Mouse (Mus musculus) right cerebral cortex, adult 18-20 months (tissue): ENCODE measurements at regions not wholly inside any gene's neighbourhood (a gene's known extent, or its start where the extent isn't known, plus 50 kb on each side); places are given as distances from the start of the nearest gene placed in this dataset.

Experiments used
- DNase-seq: peaks from one replicate; pipeline ENCODE4 v3.0.0; 2022; ENCODE audit warnings: mixed read lengths

DNA sequence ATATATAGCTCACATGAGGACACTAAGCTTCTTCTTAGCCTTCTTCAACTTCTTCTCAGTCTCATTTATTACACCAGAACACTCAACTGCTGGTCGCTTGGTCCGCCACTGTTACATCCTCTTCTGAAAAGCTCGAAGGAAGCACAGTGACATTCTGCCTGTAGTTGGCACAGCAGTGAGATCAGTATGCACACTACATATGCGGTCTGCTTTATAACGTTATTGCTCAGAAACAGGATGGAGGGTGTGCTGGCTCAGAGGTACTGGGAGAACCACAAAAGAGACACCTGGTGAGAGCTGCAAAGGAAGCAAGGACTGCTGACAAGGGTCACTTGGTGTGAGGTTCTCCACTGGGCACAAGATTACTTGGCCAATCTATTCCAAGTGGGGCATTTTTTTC lies 179.5 kb downstream of the Ets1 start:
- DNase-seq: no peak

DNA sequence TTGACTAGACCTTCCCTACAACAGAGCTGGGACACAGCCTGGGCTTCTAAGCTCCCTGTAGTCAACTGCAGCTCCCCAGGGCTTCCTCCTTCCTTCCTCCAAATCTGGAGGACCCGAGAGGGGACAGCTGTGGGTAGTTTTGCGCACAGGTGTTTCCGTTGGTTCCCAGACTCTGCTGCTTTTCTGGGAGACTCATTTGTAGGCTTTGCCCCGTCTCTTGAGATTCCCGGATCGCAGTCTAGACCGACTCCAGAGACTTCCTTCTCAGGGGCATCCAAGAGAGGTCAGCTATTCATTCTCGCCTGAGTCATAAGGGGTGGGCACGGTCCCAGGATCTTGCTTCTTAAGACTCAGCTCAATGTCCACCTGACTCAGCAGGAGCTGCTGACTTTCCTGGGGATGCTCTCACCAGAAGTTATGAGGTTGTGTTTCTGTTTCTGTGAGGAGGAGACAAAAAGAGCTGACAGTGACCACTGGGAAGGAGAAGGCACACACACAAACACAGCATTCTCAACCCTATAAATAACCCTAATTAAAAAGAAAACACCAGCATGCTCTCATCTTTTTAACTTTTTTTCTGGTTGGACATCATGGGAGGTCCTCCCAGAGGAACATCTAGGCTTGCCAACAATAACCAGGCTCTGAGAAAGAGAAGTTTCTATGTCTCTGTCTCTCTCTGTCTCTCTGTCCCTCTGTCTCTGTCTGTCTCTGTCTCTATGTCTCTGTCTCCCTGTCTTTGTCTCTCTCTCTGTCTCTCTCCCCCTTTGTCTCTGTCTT lies 180.8 kb downstream of the Ets1 start:
- DNase-seq: no peak

DNA sequence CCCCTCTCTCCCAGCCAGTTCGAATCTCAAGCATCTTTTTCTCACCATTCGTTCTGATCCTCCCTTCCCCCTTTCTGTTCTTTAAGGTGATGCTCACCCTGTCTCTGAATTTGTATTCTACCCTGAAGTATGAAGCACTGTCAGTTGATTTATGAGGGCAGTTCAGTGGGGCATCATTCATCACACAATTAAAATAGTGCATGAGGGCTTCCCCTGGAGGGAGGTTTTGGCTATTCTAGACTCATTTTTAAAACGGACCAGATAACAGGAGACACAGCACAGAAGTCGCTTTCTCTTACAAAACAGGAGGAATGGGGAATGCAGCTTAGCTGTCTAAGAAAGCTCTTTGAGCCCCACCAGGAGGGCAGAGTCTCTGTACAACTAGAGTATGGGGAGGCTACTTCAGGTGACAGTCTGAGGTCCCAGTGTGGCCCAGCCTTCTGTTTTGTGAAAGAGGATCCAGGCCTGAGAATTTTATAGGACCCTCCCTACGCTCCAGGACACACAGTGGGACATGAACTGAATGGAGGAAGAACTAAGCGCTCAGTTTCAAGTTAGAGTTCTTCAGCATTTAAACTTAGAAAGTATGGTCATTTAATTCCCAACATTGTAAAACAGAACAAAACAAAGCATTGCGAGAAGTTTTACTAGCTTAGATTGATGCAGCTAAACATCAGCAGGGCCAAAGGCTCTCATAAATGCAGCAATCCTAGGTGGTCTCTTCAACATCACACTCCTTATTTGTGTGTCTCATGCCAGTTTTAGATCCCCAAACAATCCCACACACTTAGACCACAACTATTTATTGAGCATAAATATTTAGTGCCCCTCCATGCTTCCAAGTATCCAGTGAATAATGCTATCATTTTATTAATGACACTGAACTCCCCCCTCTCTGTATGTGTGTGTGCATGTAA lies 181.7 kb downstream of the Ets1 start:
- DNase-seq: no peak

DNA sequence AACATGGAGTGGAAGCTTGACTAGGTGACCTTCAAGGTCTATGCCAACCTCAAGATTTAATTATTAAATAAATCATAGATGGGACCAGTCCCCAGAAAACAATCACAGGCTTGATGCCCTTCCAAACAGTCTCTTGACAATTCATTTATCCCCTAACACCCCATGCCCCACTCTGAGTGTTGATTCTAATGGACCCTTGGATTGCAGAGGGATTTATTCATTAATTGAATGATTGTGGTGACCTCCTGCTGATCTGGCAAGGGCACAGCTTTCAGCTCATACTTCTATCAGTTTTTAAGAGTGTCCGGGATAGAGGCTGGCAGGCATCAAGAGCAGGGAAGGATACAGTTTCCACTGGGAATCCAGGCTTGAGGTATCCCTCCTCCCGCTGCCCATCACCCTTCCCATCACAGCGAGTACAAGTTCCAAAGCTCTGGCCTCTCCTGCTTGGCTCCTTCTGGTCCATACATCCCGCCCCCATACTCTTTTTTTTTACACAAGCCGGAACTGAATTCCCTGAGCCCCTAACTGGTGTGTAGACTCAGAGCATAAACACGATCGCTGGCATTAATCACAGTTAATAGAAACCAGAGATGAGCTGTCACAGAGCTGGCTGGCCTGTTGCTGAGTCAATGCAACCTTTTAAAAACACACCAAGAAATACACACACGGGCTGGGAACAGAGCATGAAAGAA lies 187.6 kb downstream of the Ets1 start:
- DNase-seq: no peak

DNA sequence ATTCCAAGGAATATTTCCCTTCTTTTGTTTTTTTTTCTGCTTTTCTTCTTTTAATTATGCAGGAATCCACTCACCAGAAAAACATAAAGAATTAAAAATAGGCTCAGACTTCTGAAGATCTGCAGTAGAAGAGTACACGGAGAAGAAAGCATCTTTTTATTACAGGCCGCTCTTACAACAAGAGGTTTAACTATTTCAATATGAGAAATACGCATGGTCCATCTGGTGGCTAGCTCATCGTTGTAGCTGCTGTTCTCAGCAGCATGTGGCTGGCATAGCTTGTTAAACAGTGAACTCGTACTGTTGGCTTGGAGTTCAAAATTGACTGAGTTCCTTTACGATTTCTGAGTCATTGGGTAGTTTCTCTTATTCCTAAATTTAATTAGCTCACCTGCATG lies 188.1 kb downstream of the Ets1 start:
- no peak for DNase-seq

DNA sequence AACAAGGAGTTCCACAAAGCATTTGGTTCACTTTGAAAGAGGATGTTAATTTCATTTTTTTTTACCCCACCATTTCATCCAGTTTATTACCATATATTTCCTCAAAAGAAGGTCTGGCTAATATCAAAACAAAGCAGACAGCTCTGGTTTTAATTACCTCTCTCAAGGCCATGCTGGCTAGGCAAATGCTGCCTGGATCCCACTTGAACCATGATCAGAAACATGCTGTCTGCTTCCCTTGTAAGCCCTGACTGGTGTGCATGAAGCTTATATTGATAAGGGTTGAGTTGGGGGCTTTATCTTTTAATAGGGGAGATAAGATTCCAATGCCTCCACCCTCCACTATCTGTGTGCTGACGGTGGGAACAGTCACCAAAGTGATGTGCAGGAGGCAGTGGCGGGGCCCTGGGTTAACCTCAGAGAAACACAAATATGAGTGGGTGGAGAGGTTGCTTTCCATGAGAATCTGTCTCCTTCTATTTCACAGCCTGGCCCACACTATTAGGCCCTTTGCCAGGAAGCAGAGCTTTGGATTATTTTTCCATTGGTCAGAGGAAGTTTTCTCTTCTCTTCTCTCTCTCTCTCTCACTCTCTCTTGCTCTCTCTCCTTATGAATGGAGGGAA lies 194.4 kb downstream of the Ets1 start:
- DNase-seq: no peak

DNA sequence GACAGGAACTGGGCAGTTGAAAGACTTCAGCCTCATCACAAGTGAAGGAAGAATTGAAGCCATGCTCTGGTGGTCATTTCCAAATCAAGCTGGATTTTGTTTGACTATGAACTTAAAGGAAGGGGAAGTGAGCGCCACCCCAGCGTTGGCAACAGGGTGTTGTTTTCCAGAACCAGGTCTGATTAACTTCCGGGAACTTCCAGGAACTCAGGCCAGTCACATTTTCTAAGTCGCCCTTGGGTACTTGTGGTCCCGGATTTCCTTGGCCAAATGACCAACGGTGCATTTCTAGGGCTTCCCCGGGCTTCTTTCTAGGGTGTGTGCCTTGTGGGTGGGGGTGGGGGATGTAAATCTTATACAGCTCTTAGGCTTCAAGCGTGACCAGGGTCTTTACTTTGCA lies 197.4 kb downstream of the Ets1 start:
- no peak for DNase-seq

DNA sequence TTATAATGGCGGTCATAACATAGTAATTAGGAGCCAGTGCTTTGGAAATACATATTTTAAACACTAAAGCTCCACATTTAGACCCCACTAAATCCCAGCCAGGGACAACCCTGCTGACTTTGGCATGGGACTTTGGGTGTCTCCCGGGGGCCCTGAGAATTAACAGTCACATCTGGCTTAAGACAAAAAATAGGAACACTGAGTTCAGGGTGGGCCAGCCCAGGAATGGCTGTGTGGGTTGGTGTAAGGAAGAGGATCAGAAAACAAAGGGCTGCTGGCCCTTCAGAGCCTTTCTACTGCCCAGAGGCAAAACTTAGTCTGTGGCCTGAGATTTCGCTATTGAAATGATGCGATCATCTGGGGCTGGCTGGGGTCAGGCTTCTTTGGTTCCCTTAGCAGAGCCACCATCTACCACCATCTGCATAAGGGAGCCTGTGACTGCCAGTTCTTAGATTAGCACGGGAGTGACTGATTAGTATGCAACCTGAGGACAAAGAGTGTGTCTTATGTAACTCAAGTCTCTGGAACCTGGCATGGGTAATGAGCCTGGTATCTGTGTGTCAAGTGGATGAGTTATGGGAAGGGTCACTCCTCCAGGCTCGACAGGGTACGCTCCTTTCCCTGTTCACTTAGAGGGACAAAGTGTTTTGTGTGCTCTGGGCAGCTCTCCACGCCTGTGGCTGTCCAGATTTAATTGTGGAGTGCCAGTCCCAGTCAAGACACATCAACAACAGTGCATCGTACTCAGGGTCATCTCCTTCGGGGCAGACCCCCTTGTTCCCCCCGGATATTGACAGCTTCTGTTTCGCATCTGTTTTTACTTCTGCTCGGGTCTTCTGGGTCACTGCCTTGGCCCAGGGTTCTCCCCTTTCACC lies 199.0 kb downstream of the Ets1 start:
- no peak for DNase-seq

DNA sequence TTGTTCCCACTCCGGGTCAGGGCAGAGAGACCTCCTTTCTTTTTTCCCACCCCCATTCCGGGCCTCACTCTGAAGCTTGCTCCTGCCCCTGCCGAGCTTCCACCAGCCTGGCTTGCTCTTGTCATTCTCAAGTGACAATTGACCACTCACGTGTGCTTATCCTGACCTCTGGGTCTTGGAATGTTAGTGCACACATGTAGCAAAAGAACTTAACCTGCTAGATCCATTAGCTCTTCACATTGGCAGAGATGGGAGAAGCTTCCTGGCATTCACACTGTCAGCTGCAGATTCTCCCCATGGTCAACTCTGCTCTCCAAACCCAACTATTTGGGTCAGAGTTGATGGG lies 199.6 kb downstream of the Ets1 start:
- DNase-seq: no peak

DNA sequence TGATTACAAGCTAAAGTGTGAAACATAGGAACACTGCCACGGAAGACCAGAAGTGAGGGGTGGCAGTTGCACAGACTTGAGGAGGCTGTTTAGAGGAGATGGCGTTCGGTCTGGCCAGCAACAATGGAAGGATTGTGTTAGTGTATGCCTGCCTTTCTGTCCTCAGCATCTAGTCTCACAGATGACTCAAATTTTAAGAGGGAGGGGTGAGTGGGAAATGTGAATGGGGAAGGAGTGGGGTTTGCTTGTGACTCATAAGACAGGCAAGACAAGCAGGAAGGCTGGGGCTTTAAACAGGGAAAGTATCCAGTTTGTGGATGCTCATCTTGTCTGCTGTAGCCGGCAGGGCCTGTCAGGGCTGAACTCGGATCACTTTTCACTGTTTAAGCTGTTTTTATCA lies 200.3 kb downstream of the Ets1 start:
- peak; percentile 5 for DNase-seq

DNA sequence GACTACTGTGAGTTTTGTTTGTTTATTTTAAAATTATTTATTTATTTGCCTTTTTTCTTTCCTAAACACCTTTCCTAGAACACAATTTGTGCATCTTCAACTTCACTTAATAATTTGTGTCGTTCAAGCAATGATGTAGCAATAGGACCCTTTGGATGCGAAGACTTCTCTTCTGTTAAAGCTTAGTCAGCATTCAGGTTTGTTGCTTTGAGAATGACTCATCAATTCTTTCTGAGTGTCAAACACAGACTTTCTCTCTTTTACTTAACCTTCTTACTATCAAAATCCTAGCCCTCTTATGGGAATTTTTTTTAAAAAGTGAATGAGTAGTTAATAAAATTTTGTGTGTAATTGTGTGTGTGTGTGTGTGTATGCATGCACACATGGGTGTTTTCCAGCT lies 211.3 kb downstream of the Ets1 start:
- no peak for DNase-seq

DNA sequence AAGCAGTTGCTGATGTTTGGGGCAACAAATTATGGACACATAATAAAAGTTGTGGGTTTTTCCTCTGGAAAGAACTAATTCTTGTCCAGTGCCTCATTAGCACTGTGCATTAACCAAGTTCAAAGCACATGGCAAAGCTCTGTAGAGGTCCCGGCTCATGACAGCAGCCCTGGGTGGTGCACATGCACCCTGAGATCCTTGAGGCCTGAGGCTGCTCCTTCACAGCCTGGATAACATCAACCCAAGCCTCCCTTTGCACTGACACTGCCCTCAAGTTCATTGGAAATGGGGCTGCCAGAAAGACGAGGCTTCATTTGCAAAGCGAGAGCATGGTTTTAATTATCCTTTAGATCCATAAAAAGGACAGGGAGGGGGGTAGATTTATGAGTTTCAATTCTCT lies 216.3 kb downstream of the Ets1 start:
- DNase-seq: no peak

DNA sequence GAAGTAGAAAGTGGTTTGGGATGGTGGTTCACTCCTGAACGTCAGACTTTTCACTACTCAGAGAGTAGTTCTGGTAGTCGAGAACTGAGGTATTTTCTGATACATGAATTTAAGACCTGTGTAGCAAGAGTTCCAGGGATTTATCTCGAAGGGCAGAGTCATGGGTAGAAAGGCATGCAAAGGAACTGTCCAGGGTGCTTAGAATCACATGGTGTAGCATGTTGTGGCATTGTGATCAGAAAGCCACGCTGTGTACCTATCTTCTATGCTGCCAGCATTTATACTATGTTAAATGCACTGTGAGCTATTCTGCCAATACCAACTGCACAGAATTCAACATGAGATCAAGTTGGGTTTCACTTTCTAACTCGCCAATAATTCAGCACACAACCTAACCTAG lies 227.3 kb downstream of the Ets1 start:
- no peak for DNase-seq

DNA sequence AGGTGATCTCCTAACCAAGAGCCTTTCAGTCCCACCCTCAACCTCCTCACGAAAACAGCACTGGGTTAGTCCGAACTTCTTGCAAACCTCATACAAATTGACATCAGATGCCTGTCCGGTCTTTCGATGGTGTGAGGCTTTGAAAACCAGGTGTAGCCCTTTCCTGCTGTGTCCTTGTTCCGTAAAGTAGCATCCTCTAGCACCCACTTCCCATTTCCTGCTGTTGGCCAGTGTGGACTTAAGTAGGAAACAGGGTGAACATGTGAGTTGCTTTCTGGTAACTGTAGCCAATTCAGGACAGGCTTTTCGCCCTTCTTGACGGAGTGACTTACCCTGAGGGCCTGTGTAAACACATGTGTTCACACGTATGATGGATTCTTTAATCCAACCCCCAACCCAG lies 232.9 kb downstream of the Ets1 start:
- DNase-seq: no peak

DNA sequence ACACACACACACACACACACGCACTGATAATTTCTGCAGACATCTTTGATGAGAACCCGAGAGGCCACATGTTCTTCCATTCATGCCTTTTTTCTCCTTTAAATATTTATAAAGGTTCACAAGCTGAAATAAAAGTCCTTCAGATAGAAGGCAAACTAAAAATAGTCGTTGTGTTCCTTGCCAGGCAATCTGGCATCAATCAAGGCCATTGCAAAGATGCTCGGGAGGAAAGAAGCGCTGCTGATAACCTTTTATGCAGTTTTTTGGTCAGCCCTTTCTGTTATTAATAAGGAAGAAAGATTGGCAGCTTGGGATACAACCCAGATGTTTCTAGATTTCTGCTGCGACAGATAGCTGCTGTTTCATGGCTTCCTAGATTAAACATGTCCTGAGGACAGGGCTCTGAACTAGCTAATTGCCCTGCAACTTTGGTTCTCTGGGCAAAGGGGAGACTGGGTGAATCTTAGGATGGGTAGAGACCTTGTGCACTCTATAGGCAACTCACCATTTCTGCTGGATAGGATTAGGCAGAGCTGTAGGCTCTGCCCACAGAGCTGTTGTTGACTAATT lies 238.4 kb downstream of the Ets1 start:
- DNase-seq: no peak

DNA sequence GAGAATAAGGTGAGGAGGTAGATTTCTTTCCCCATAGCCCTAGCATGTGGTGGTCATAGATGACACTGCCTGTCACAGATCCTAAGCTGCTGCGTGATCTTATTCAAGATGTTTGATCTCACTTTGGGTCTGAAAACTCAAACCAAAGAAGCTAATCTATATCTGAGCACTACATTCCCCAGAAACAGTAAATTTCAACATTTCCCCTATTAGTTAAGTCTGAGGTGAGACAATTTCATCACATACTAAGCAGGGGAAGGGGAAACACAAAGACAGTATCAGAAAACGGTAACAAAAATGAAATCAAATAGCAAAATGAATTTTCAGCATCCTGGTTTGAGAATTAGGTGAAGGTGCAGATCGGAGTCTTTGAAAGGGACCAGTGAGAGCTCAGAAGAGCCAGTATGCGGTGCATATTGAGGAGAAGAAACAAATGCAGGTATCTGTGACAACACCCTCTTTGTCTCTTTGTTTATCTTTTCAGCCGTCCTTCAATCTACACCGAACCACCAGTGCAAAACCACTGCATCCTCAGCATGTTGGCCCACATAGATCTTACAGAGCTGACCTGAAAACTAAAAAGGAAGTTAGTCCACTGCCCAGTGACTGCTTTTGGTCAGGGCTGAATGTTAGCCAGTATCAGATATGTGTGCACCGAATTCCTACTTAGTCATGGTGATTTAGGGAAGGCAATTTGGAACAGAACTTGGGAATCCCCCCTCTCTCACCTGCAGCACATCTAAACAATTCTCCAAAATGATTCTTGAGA lies 247.0 kb downstream of the Ets1 start:
- DNase-seq: no peak

DNA sequence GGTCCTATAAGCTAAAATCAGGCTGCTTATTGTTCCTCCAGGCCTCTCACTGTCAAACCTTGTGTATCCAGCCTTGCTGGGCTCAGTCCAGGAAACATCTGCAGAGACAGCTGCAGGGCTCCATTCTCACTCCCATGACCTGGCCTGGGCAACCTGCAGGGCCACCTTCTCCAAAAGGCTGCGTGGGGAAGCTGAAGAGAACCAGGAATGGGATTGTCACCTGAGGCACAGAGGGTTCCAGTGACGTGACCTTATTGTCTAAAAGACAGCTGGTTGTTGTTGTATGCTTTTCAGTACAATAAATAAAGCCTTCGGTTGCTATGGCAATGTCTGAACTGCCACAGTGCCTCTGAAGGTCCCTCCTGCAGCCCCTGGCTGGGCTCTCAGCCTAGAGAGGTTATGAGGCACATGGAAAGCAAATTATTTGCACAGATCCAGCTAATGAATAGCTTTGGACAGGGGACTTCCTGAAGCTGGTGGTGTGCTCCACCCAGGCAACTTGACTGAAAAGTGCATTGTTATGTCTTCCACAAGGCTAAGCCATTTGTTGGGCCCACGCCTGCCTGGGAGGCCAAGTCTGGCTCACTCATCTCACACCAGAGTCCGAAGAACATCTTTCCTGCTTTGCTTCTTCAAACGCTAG lies 250.1 kb downstream of the Ets1 start:
- no peak for DNase-seq

DNA sequence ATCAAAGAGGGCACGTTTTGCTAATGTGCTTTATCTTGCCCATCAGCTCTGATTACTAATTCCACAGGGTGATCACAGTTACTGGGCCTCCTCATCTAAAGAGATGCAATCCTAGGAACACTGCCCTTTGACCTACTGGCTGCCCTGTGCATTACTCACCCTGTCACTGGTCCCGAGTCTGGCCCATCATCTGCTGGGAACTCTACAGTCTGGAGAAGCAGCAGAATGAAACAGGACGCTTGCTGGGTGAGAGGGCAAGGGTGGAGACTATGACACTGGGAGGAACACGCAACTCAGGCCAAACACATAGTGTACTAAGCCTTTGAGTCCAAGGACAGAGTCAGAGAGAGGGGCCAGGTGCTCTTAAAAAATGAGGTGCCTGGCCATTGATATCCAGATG lies 263.8 kb downstream of the Ets1 start:
- no peak for DNase-seq

DNA sequence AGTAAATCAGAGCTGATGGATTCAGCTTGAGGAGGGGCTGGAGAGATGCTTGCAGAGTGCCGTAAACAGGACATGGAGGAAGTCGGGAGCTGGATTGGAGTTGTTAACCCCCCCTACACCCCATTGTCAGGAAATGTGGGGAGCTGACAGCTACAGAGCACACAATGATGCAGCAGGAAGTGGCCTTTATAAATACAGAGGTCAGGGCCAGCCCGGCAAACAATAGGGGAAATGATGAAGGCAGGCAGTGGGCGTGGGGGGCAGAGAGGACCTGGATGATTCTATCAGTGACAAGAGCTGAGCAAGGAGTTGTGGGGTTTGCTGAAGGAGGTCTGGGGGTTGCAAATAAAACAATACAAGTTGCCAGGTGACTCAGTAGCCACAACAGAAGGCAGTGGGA lies 265.3 kb downstream of the Ets1 start:
- no peak for DNase-seq

DNA sequence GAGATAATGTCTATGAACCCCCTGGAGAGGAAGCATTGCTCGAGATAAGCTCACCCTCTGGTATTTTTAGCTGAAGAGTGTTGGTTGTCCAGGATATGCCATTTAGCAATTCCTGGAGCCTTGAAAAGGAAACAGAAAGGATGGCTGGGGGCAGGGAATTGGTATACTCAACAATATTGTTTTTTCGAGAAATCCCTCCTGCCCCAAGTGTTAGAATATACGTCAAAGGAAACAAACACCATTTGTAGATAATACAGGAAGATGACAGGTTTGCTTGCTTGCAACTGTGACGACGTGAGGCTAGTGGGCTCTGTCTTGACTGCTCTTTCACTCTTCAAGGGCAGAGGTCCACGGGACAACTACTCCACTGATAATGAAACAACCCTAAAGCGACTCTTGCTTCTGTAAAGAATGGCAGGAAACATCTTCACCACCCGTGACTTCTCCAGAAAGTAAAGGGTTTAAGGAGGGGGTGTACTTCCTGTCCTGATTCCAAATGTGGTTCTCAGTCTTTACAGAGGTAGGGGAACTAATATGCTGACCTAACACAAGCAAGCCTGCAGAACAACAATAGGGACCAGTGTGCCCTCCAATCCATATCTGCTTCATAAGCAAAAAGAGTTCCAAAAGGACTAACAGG lies 270.3 kb downstream of the Ets1 start:
- no peak for DNase-seq
